Mouse (Mus musculus) stomach, postnatal 0 days (tissue): ENCODE data around the gene Cox4i2. TPM values are rescaled to one million over a fixed set of nuclear protein-coding genes. Genes with fewer than 3 reads are reported as not detected.

Experiments used
- ATAC-seq: fragments of 200-750 bp; cut with Nextera tagmentation; 2 replicates; pipeline ENCODE4 v1.8.0; 2017; ENCODE audit not compliant: low FRiP score, low TSS enrichment
- DNase-seq: peaks from one replicate; pipeline ENCODE4 v3.0.0-alpha.2; 2016; ENCODE audit warnings: low spot score
- H3K27ac ChIP-seq: fragments of 300-500 bp; sonication (generic); replicated peaks from 2 replicates; pipeline ENCODE4 v1.5.1; 2014; ENCODE audit warnings: mild to moderate bottlenecking, control low read depth
- H3K27me3 ChIP-seq: fragments of 300-500 bp; sonication (generic); 2 replicates; pipeline ENCODE4 v1.6.1; 2014; ENCODE audit warnings: low read length; ENCODE audit not compliant: control insufficient read depth, insufficient read depth
- H3K36me3 ChIP-seq: fragments of 300-500 bp; sonication (generic); 2 replicates; pipeline ENCODE4 v1.6.1; 2014; ENCODE audit warnings: low read length, mixed read lengths; ENCODE audit not compliant: control insufficient read depth, insufficient read depth
- H3K4me1 ChIP-seq: fragments of 300-500 bp; sonication (generic); replicated peaks from 2 replicates; pipeline ENCODE4 v1.6.1; 2014; ENCODE audit warnings: antibody characterized with exemption; ENCODE audit not compliant: control insufficient read depth, insufficient read depth
- H3K4me2 ChIP-seq: fragments of 300-500 bp; sonication (generic); replicated peaks from 2 replicates; pipeline ENCODE4 v1.6.1; 2014; ENCODE audit warnings: low read depth, mild to moderate bottlenecking, control low read depth, moderate library complexity
- H3K4me3 ChIP-seq: fragments of 300-500 bp; sonication (generic); 2 replicates; pipeline ENCODE4 v1.5.1; 2014; ENCODE audit warnings: low read depth, low read length, control low read depth
- H3K9ac ChIP-seq: fragments of 300-500 bp; sonication (generic); 2 replicates; pipeline ENCODE4 v1.6.1; 2014; ENCODE audit warnings: mild to moderate bottlenecking, low read length, control low read depth, mixed read lengths
- H3K9me3 ChIP-seq: fragments of 300-500 bp; sonication (generic); 2 replicates; pipeline ENCODE4 v1.6.1; 2016; ENCODE audit warnings: low read length; ENCODE audit not compliant: control insufficient read depth
- CTCF ChIP-seq: IDR thresholded peaks from 2 replicates; pipeline ENCODE4 v1.5.1; 2016; ENCODE audit warnings: antibody characterized with exemption, low read depth, mild to moderate bottlenecking, moderate library complexity
- EP300 ChIP-seq: optimal IDR thresholded peaks from 2 replicates; pipeline ENCODE3; 2016; ENCODE audit warnings: antibody characterized with exemption
- WGBS: fragments of 180-500 bp; shearing (Covaris S2); extraction: QIAGEN DNeasy Blood & Tissue Kit; methylation state at CpG from one replicate; pipeline ENCODE4 v1.1.7; 2014; 5-methylcytosine and 5-hydroxymethylcytosine counted together
- microRNA-seq: library from miRNA; unstranded; fragments of <30 nt; microRNA quantifications from one replicate; pipeline ENCODE4, GENCODE M21; 2016
- polyA plus RNA-seq: library from polyadenylated mRNA; unstranded; fragments of >200 nt; fragmentation: Nextera tagmentation; extraction: Ambion mirVana; gene quantifications from 2 replicates; pipeline ENCODE4 v1.2.1, GENCODE M21; 2015

The Cox4i2 gene
- polyA plus RNA-seq, 1 experiment from 2014 or later = 10.6 TPM

GRCm38 (mm10) chr2:152808178-152808577 lies 54.2 kb downstream of the Cox4i2 start:
- Histone ChIP-seq H3K9me3 (no peaks in the 10 kb centered on the region), H3K27ac (no peak overlapping the region), H3K9ac (no peak overlapping the region), H3K4me1 (peaks cover 6% of the 10 kb centered on the region; the same call in 1 of the 2 replicates), H3K4me2 (no peak overlapping the region), H3K36me3 (peaks cover 2% of the 10 kb centered on the region), H3K27me3 (no peaks in the 10 kb centered on the region), H3K4me3 (no peak overlapping the region)
- ATAC-seq (no peak), DNase-seq (no peak)
- TF ChIP-seq EP300 = no peak
- no peak for TF ChIP-seq CTCF
- 72% methylated on average over 3 of the region's 3 CpGs for WGBS

GRCm38 (mm10) chr2:152810158-152810941 lies 56.4 kb downstream of the Cox4i2 start:
- Histone ChIP-seq H3K9me3 (no peaks in the 10 kb centered on the region), H3K27me3 (no peaks in the 10 kb centered on the region), H3K27ac (peak overlapping the region; percentile 64), H3K9ac (no peak overlapping the region), H3K36me3 (peaks cover 2% of the 10 kb centered on the region), H3K4me3 (no peak overlapping the region), H3K4me1 (no peaks in the 10 kb centered on the region), H3K4me2 (no peak overlapping the region)
- no peak for DNase-seq
- TF ChIP-seq CTCF = no peak
- WGBS = 69% methylated on average over 5 of the region's 5 CpGs
- ATAC-seq = 0 out of 2 replicates have a peak, but pooled peaks have one; percentile 19

- Histone ChIP-seq H3K36me3 (no peaks in the 10 kb centered on the region; the same call in 1 of the 2 replicates), H3K9ac (no peak overlapping the region), H3K27ac (peak overlapping the region; percentile 71), H3K4me3 (no peak overlapping the region), H3K27me3 (no peaks in the 10 kb centered on the region), H3K9me3 (no peaks in the 10 kb centered on the region), H3K4me1 (peaks cover 4% of the 10 kb centered on the region; the same call in 1 of the 2 replicates), H3K4me2 (no peak overlapping the region)
- WGBS = 38% methylated on average over 3 of the region's 3 CpGs
- ATAC-seq (peak; percentile 62), DNase-seq (peak; percentile 40)
- TF ChIP-seq EP300 = no peak
- no peak for TF ChIP-seq CTCF
Observed at GRCm38 (mm10) chr2:152811336-152812165, 57.6 kb downstream of the Cox4i2 start.

GRCm38 (mm10) chr2:152813232-152813631 lies 59.3 kb downstream of the Cox4i2 start:
- no peak overlapping the region for H3K4me3 ChIP-seq
- DNase-seq (no peak), ATAC-seq (no peak)
- no peaks in the 10 kb centered on the region; the same call in 1 of the 2 replicates for H3K36me3 ChIP-seq
- H3K4me2 ChIP-seq = no peak overlapping the region
- TF ChIP-seq EP300 (no peak), CTCF (no peak)
- no peaks in the 10 kb centered on the region for H3K27me3 ChIP-seq
- H3K27ac ChIP-seq = no peak overlapping the region
- H3K4me1 ChIP-seq = peaks cover 9% of the 10 kb centered on the region
- 96% methylated on average over 1 of the region's 1 CpGs for WGBS
- no peak overlapping the region for H3K9ac ChIP-seq
- no peaks in the 10 kb centered on the region for H3K9me3 ChIP-seq

- Histone ChIP-seq H3K36me3 (no peaks in the 10 kb centered on the region), H3K4me2 (no peak overlapping the region), H3K4me1 (peaks cover 10% of the 10 kb centered on the region), H3K4me3 (no peak overlapping the region), H3K27me3 (no peaks in the 10 kb centered on the region), H3K27ac (peak overlapping the region; percentile 24; the same call in 1 of the 2 replicates), H3K9me3 (no peaks in the 10 kb centered on the region), H3K9ac (no peak overlapping the region)
- ATAC-seq = peak; percentile 39
- TF ChIP-seq EP300 (no peak), CTCF (no peak)
- DNase-seq = peak; percentile 52
- 52% methylated on average over 6 of the region's 6 CpGs for WGBS
Observed at GRCm38 (mm10) chr2:152814213-152814874, 60.4 kb downstream of the Cox4i2 start.

Small RNA genes lying within 50 kb of the gene (microRNA-seq; reads per million reads assigned to microRNA genes)
- gene Gm23802 = not detected

Other genes with a start within 250 kb of the Cox4i2 start
- gene Defb26, start 242.5 kb upstream of the Cox4i2 start, polyA plus RNA-seq = not detected in 2 replicates
- not detected in 2 replicates for gene Defb28, start 235.9 kb upstream of the Cox4i2 start, polyA plus RNA-seq
- not detected in 2 replicates for gene Defb29, start 214.1 kb upstream of the Cox4i2 start, polyA plus RNA-seq
- not detected in 2 replicates for gene Gm17416, start 184.8 kb upstream of the Cox4i2 start, polyA plus RNA-seq
- gene Defb21, start 181.4 kb upstream of the Cox4i2 start, polyA plus RNA-seq = not detected in 2 replicates
- gene Defb19, start 173.9 kb upstream of the Cox4i2 start, polyA plus RNA-seq = not detected in 2 replicates
- gene Defb45, start 154.8 kb upstream of the Cox4i2 start, polyA plus RNA-seq = not detected in 2 replicates
- gene Defb36, start 149.8 kb upstream of the Cox4i2 start, polyA plus RNA-seq = 0.23 TPM in 1 of 2 replicates, not detected in the other
- 0.73 and 1.7 TPM in 2 replicates for gene Defb25, start 131.1 kb upstream of the Cox4i2 start, polyA plus RNA-seq
- gene Rem1, start 127.2 kb upstream of the Cox4i2 start, polyA plus RNA-seq = 17.2 and 19.7 TPM in 2 replicates
- gene H13, start 84.7 kb upstream of the Cox4i2 start, polyA plus RNA-seq = 110 and 121 TPM in 2 replicates
- 22.9 and 23.4 TPM in 2 replicates for gene Mcts2, start 67.1 kb upstream of the Cox4i2 start, polyA plus RNA-seq
- 191 and 228 TPM in 2 replicates for gene Id1, start 17.9 kb upstream of the Cox4i2 start, polyA plus RNA-seq
- 45.6 and 48.7 TPM in 2 replicates for gene Bcl2l1, start 77.6 kb downstream of the Cox4i2 start, polyA plus RNA-seq
- gene Tpx2, start 93.8 kb downstream of the Cox4i2 start, polyA plus RNA-seq = 14.0 and 17.7 TPM in 2 replicates
- gene Mylk2, start 157.2 kb downstream of the Cox4i2 start, polyA plus RNA-seq = 0.02 TPM in 1 of 2 replicates, not detected in the other
- gene Foxs1, start 179.0 kb downstream of the Cox4i2 start, polyA plus RNA-seq = 2.3 and 2.6 TPM in 2 replicates
- 0.27 and 0.36 TPM in 2 replicates for gene Dusp15, start 197.5 kb downstream of the Cox4i2 start, polyA plus RNA-seq
- not detected in 2 replicates for gene Ttll9, start 208.3 kb downstream of the Cox4i2 start, polyA plus RNA-seq